Mouse (Mus musculus): ENCODE measurements around the gene Limk1. TPM values are rescaled to one million over a fixed set of nuclear protein-coding genes. Genes with fewer than 3 reads are reported as not detected.

The Limk1 gene
- total and polyA plus RNA-seq, 2 experiments from 2014 or later = 2.4 to 12.1 TPM

DNA sequence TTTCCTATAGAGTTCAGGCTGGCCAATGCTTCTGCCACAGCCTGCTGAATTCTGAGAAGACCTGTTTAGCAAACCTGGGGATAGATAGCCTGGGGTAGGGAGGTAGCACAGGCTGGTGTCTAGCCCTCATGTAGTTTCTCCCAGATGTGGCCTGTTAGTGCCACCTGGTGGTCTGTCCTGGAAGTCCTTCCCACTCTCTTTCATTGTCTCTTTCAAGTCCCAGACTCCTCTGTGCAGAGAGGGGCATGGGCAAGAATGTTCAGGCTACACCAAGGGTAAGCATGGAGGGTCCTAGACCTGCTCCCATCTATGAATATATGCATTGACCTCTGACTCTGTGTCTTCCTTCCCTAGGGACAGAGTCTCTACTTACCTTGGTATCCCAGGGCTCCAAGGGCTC lies 15.8 kb upstream of the Limk1 start:
- Histone ChIP-seq H3K4me3 (ENCODE audit: low read depth, low read length) (no peak overlapping the region), H3K9me3 (replicated peaks; ENCODE audit: control insufficient read depth, low read length) (no peaks in the 10 kb centered on the region), H3K36me3 (replicated peaks; ENCODE audit: control insufficient read depth, insufficient read depth, low read length) (peaks cover 5% of the 10 kb centered on the region; the same call in 1 of the 2 replicates), H3K27me3 (ENCODE audit: control insufficient read depth, insufficient read depth, low read length) (no peaks in the 10 kb centered on the region; the same call in 1 of the 2 replicates), H3K4me2 (ENCODE audit: low read depth, low read length) (no peak overlapping the region), H3K27ac (ENCODE audit: low read depth) (no peak overlapping the region), H3K4me1 (ENCODE audit: control insufficient read depth, insufficient read depth) (no peaks in the 10 kb centered on the region), H3K9ac (replicated peaks; ENCODE audit: low read depth, low read length) (no peak overlapping the region)
- DNase-seq (ENCODE audit: low spot score) (peak; percentile 44), ATAC-seq (ENCODE audit: insufficient read depth, low read depth) (peak; percentile 58)
- peak; percentile 85 for TF ChIP-seq CTCF (IDR thresholded peaks at IDR 0.05; ENCODE audit: low read depth)
- TF ChIP-seq EP300 (IDR thresholded peaks at IDR 0.05; ENCODE audit: low read depth) = no peak

DNA sequence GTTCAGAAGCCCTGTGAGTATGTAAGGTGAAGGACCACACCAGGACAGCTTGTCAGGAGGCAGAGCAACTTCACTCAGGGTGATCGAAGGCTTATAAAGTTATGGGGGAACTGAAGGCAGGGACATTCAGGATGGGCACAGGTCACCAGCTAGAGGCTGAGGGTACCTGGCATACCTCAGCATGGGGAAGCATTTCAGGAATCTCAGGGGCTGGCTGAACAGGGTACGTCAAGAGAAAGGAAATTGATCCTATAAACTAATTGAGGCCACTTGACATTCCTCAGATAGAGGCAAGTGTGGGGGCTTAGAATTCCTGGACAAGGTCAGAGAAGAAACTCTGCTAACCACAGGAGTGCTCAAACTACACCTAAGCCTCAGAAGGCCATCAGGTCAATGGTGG lies 7.1 kb upstream of the Limk1 start:
- Histone ChIP-seq H3K4me1 (ENCODE audit: control insufficient read depth, insufficient read depth) (no peaks in the 10 kb centered on the region), H3K9me3 (replicated peaks; ENCODE audit: control insufficient read depth, low read length) (no peaks in the 10 kb centered on the region), H3K4me2 (ENCODE audit: low read depth, low read length) (no peak overlapping the region), H3K27me3 (ENCODE audit: control insufficient read depth, insufficient read depth, low read length) (no peaks in the 10 kb centered on the region), H3K4me3 (ENCODE audit: low read depth, low read length) (no peak overlapping the region), H3K9ac (replicated peaks; ENCODE audit: low read depth, low read length) (no peak overlapping the region), H3K27ac (ENCODE audit: low read depth) (no peak overlapping the region), H3K36me3 (replicated peaks; ENCODE audit: control insufficient read depth, insufficient read depth, low read length) (no peaks in the 10 kb centered on the region)
- no peak for TF ChIP-seq EP300 (IDR thresholded peaks at IDR 0.05; ENCODE audit: low read depth)
- TF ChIP-seq CTCF (IDR thresholded peaks at IDR 0.05; ENCODE audit: low read depth) = no peak
- no peak for DNase-seq (ENCODE audit: low spot score)
- no peak for ATAC-seq (ENCODE audit: insufficient read depth, low read depth)
- WGBS = 25% methylated on average over 2 of the region's 2 CpGs

DNA sequence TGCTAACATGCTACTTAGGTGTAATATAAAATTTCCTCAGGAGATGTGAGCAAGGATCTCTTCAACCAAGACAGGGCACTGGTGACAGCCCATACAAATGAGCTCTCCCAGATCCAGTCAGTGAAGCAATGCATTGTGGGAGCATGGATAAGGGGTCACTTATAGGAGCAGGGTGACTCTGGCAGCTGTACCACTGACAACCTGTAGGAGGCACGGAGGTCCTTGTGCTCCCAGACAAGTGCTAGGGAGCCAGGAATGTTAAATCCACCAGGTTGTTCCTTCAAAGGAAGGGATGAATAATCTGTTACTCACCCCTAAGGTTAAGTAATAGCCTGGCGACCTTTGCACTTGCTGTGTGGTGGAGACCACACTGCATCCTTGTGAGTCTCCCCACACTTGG lies 6.7 kb upstream of the Limk1 start:
- TF ChIP-seq CTCF (IDR thresholded peaks at IDR 0.05; ENCODE audit: low read depth) (peak; percentile 19; the same call in 1 of the 2 replicates), EP300 (IDR thresholded peaks at IDR 0.05; ENCODE audit: low read depth) (no peak)
- no peak overlapping the region for H3K27ac ChIP-seq (ENCODE audit: low read depth)
- no peaks in the 10 kb centered on the region for H3K9me3 ChIP-seq (replicated peaks; ENCODE audit: control insufficient read depth, low read length)
- no peaks in the 10 kb centered on the region for H3K4me1 ChIP-seq (ENCODE audit: control insufficient read depth, insufficient read depth)
- H3K4me3 ChIP-seq (ENCODE audit: low read depth, low read length) = no peak overlapping the region
- DNase-seq (ENCODE audit: low spot score) = peak; percentile 17
- H3K4me2 ChIP-seq (ENCODE audit: low read depth, low read length) = no peak overlapping the region
- H3K36me3 ChIP-seq (replicated peaks; ENCODE audit: control insufficient read depth, insufficient read depth, low read length) = no peaks in the 10 kb centered on the region
- peak; percentile 49; the same call in 1 of the 2 replicates for ATAC-seq (ENCODE audit: insufficient read depth, low read depth)
- no peaks in the 10 kb centered on the region for H3K27me3 ChIP-seq (ENCODE audit: control insufficient read depth, insufficient read depth, low read length)
- WGBS = 21% methylated on average over 2 of the region's 2 CpGs
- H3K9ac ChIP-seq (replicated peaks; ENCODE audit: low read depth, low read length) = no peak overlapping the region

GRCm38 (mm10) chr5:134692704-134693103 lies 4.3 kb upstream of the Limk1 start:
- TF ChIP-seq CTCF (IDR thresholded peaks at IDR 0.05; ENCODE audit: low read depth) = no peak
- no peak for TF ChIP-seq EP300 (IDR thresholded peaks at IDR 0.05; ENCODE audit: low read depth)
- DNase-seq (ENCODE audit: low spot score) = no peak
- no peak for ATAC-seq (ENCODE audit: insufficient read depth, low read depth)
- 100% methylated on average over 1 of the region's 1 CpGs for WGBS
- no peaks in the 10 kb centered on the region; the same call in 1 of the 2 replicates for H3K4me1 ChIP-seq (ENCODE audit: control insufficient read depth, insufficient read depth)
- H3K9ac ChIP-seq (replicated peaks; ENCODE audit: low read depth, low read length) = no peak overlapping the region
- no peak overlapping the region for H3K4me3 ChIP-seq (ENCODE audit: low read depth, low read length)
- H3K9me3 ChIP-seq (replicated peaks; ENCODE audit: control insufficient read depth, low read length) = no peaks in the 10 kb centered on the region
- no peak overlapping the region for H3K27ac ChIP-seq (ENCODE audit: low read depth)
- no peak overlapping the region for H3K4me2 ChIP-seq (ENCODE audit: low read depth, low read length)
- H3K36me3 ChIP-seq (replicated peaks; ENCODE audit: control insufficient read depth, insufficient read depth, low read length) = no peaks in the 10 kb centered on the region
- no peaks in the 10 kb centered on the region for H3K27me3 ChIP-seq (ENCODE audit: control insufficient read depth, insufficient read depth, low read length)

GRCm38 (mm10) chr5:134688718-134689284 lies 403 bp upstream of the Limk1 start:
- WGBS = under 1% methylated on average over 38 of the region's 38 CpGs
- Histone ChIP-seq H3K4me1 (ENCODE audit: control insufficient read depth, insufficient read depth) (no peaks in the 10 kb centered on the region; the same call in 1 of the 2 replicates), H3K27me3 (ENCODE audit: control insufficient read depth, insufficient read depth, low read length) (peaks cover 5% of the 10 kb centered on the region; the same call in 1 of the 2 replicates), H3K27ac (ENCODE audit: low read depth) (peak overlapping the region; percentile 63), H3K4me3 (ENCODE audit: low read depth, low read length) (peak overlapping the region; percentile 89), H3K36me3 (replicated peaks; ENCODE audit: control insufficient read depth, insufficient read depth, low read length) (peaks cover 13% of the 10 kb centered on the region; the same call in 1 of the 2 replicates), H3K9me3 (replicated peaks; ENCODE audit: control insufficient read depth, low read length) (no peaks in the 10 kb centered on the region), H3K4me2 (ENCODE audit: low read depth, low read length) (peak overlapping the region; percentile 99), H3K9ac (replicated peaks; ENCODE audit: low read depth, low read length) (peak overlapping the region; percentile 21; the same call in 1 of the 2 replicates)
- peak; percentile 97 for DNase-seq (ENCODE audit: low spot score)
- peak; percentile 96 for ATAC-seq (ENCODE audit: insufficient read depth, low read depth)
- TF ChIP-seq CTCF (IDR thresholded peaks at IDR 0.05; ENCODE audit: low read depth) = peak; percentile 60
- no peak for TF ChIP-seq EP300 (IDR thresholded peaks at IDR 0.05; ENCODE audit: low read depth)

DNA sequence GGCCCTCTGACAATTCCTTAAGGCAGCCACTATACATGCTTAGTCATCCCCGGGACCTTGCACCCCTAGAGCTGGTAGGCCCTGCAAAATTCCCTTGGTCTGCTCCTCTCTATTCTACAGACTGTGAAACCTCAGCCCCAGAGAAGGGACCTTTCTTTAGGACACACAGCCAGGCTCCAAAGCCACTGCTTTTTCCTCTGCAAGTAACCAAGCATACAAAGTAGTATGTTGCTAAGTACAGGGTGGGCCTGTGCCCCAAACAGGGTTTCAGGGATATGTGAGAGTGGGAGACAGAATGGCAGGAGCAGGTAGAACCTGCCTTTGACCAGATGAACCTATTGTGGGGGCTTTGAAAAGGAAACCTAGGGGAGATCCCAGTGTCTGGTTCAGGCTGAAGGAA lies 1.2 kb downstream of the Limk1 start:
- Histone ChIP-seq H3K27me3 (ENCODE audit: control insufficient read depth, insufficient read depth, low read length) (peaks cover 5% of the 10 kb centered on the region; the same call in 1 of the 2 replicates), H3K9ac (replicated peaks; ENCODE audit: low read depth, low read length) (no peak overlapping the region), H3K4me3 (ENCODE audit: low read depth, low read length) (no peak overlapping the region), H3K36me3 (replicated peaks; ENCODE audit: control insufficient read depth, insufficient read depth, low read length) (peaks cover 16% of the 10 kb centered on the region; the same call in 1 of the 2 replicates), H3K4me2 (ENCODE audit: low read depth, low read length) (peak overlapping the region; percentile 99), H3K4me1 (ENCODE audit: control insufficient read depth, insufficient read depth) (no peaks in the 10 kb centered on the region; the same call in 1 of the 2 replicates), H3K9me3 (replicated peaks; ENCODE audit: control insufficient read depth, low read length) (no peaks in the 10 kb centered on the region), H3K27ac (ENCODE audit: low read depth) (no peak overlapping the region)
- no peak for ATAC-seq (ENCODE audit: insufficient read depth, low read depth)
- 87% methylated on average over 1 of the region's 1 CpGs for WGBS
- DNase-seq (ENCODE audit: low spot score) = no peak
- TF ChIP-seq CTCF (IDR thresholded peaks at IDR 0.05; ENCODE audit: low read depth) = no peak
- TF ChIP-seq EP300 (IDR thresholded peaks at IDR 0.05; ENCODE audit: low read depth) = no peak

All from heart, postnatal 0 days (tissue).